Mouse (Mus musculus): ENCODE results near the gene Rsph10b. TPM values are rescaled to one million over a fixed set of nuclear protein-coding genes. Genes with fewer than 3 reads are reported as not detected.

Rsph10b gene
- total RNA-seq, 2 experiments from 2014 or later: 4.7 to 6.0 TPM

DNA sequence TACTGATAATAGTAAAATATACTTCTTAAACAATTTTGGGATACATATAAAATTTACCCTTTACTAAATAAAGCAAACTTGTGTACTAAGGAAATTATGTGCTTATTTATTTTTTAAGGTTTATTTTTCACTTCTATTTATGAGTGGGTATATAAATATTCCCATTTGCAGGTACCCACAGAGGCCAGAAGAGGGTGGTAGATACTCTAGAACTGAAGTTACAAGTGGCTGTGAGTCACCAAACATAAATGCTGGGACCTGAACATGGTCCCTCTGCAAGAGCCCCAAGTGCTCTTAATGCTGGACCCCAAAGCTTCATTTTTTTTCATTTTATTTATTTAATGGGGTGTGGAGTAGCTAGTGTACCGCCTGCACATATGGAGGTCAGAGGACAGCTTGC is 1.0 kb downstream of the Rsph10b start:
- DNase-seq: no peak
- intact Hi-C loops (cut with DNase I): no loop called here

DNA sequence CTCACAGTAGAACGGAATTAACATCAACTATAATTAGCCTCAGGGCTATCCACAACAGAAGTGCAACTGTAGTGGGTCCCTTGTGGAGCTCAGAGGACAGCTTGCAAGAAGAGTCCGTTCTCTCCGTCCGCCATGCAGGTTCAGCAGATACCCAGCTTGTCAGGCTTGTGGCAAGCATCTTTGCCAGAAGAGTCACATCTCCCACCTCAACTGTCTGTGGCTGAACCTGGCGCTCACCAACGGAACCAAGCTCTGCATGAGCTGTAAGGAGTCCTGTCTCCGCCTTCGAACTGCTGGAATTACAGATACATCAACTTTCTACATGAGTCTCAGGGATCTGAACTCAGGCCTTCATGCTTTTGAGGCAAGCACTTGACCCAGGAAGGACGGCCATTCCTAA is 3.3 kb downstream of the Rsph10b start:
- intact Hi-C loops (cut with DNase I): no loop called here
- DNase-seq: no peak

DNA sequence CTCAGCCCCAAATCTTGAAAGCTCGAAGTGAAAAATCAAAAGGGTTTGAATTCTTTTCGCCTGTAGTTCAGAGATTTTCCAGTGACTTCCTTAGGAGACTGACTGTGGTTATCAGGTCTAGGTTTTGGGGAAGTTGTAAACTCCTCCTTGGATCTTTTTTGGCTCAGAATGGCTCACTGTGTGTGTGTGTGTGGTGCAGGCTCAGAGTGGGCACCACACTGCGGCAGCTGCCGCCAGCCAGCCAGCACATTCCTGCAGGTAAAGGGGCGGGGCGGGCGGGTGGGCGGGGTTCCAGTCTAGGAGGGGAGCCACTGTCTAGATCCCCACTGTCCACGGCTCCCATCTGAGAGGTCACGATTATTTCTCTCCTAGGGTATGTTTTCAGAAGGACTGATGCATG is 8.8 kb downstream of the Rsph10b start:
- DNase-seq: no peak
- intact Hi-C loops (cut with DNase I): no loop called here

DNA sequence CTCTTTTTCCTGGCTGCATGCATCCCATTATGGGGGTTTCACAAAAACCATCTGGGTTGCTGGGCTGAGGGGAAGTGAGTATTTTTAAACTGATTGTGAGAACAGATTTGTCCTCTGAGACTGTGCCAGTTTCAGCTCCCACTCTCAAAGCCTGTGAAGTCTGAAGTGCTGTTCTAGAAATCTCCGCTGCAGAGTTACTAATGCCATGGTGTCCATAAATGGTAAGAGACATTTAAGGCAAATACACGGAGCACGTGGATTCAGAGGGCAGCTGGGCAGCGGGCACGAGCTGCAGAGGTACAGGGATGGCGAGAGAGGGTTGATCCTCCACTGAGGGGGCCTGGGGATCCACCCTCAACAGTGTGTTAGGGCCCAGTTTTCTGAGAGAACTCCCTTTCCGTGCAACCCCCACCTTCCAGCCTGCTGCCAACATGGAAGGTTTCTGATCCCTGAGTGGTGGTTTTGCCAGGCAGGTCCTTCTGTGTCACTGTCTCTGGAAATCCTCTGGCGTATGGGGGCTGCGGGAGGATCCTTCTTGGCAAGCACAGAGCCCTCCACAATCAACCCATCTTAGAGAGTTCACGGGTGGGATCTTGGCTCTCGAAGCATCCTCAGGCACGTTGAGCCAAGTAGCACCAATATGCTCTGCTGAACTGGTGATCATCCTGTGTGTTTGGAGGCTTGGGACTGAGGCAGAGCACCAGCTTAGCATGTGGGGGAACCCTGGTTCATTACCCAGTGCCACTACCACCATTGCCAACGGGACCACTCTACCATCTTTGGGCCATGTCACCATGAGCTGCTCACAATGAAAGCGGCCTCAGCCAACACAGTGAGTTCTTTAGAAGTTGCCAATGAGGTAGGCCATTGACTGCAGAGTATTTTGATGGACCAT is 10.6 kb downstream of the Rsph10b start:
- DNase-seq: no peak
- intact Hi-C loops (cut with DNase I): no loop called here

DNA sequence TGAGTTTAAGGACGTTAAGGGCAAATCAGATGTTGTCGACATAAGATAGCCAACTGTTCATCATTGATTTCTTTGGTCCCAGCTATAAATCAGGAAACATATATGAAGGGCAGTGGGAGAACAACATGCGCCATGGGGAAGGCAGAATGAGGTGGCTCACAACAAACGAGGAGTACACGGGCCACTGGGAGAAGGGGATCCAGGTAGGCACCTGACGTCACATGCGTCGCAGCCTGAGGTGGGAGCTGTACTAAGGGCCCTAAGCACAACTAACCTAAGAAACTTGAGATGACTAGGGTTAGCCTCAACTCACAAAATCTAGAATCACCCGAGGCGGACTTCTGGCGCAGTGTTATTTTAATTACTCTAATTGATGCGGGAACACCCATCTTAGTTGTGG is 15.5 kb downstream of the Rsph10b start:
- intact Hi-C loops (cut with DNase I): no loop called here
- DNase-seq: no peak

DNA sequence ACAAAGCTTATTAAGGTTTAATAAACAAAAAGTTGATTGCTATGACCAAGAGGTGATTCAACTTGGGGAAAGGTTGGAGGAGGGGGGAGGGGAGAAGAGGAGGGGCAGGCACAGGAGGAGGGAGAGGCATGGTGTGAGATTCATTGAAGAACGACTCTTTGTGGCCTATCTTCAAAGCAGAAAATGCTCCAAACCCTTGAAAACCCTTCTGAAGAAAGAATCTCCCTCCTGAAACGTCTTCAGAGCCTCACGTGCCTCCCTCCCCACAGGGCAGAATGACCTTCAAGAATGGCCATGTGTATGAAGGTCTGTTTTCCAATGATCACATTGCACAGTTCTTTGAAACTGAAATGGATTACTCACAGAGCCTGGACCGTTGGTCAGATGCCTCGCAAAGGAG is 17.2 kb downstream of the Rsph10b start:
- no peak for DNase-seq
- intact Hi-C loops (cut with DNase I): no loop called here

DNA sequence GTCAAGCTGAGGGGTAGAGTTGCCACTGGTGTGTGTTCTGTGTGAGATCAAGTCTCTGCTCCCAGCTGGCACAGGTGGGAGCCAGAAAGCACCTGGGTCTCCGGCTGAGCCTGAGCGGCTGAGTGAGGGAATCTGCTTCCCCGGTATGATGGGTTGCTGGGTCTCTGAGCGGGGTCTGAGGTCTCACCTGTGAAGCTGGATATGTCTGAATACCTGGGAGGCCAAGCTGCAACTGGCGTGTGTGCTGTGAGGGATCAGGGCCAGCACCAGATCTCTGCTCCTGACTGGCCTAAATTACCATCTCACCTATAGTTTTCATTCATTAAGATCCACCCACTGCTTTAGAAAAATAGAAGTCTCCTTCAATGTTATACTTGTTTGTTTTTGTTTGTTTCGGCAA is 24.3 kb downstream of the Rsph10b start:
- no peak for DNase-seq
- intact Hi-C loops (cut with DNase I): no loop called here

DNA sequence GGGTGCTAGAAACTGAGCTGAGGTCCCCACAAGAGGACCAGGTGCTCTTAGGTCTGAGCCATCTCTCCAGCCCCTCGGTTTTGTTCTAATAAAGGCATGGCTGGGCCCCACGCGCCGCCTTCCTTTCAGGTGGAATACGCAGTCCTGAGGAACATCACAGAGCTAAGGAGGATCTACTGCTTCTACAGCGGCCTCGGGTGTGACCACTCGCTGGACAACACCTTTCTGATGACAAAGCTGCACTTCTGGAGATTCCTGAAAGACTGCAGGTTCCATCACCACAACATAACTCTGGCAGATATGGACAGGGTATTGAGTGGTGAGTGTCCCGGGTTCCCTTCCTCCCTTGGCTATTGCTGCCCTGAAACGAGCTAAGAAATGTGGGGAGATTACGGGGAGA is 26.7 kb downstream of the Rsph10b start:
- DNase-seq: no peak
- intact Hi-C loops (cut with DNase I): no loop called here

DNA sequence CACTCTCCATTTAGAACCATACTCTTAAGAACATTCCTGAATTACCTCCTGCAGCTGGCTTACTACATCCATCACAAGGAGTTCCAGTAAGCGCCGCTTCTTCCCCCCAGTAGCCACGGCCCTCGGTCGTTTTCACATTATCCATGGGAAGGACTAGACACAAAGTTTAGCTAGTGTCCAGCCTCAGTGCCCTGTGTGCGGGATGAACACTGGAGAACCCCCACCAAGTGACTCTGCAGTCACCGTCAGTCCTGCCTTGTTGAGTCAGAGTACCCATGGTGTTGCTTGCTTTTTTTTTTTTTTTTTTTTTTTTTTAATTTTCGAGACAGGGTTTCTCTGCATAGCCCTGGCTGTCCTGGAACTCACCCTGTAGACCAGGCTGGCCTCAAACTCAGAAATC is 28.3 kb downstream of the Rsph10b start:
- no peak for DNase-seq
- intact Hi-C loops (cut with DNase I): no loop called here

DNA sequence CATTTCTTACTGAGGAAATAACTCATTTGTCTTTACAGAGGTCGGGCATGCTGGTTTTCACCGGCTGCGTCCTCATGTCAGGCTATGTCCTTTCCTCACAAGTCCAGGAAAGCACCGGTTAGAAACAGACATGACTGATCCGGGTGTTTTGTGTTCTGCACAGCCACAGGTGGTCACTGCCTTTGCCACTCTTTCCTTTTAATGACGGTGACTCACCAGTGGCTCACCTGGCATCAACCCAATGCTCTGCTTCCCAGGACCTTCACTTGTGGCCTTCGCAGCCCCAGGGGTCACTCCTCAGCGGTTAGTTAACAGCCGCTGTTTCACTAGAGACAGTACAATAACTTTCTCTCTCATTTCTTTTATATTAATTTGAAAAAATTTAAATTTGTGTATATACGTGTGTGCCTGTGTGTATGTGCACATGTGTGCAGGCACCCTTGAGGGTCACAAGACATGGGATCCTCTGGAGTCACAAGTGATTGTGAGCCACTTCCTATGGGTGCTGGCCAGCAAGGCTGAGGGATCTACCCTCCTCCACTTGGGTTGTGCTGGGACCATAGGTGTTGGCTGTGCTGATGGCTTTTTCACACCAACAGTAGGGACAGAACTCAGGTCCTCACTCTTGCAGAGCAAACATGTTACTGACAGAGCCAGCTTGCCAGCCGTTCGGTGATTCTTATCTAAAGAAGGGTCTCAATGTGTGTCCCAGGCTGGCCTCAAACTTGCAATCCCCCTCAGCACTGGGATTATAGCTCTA is 32.9 kb downstream of the Rsph10b start:
- intact Hi-C loops (cut with DNase I): no loop called here
- no peak for DNase-seq

DNA sequence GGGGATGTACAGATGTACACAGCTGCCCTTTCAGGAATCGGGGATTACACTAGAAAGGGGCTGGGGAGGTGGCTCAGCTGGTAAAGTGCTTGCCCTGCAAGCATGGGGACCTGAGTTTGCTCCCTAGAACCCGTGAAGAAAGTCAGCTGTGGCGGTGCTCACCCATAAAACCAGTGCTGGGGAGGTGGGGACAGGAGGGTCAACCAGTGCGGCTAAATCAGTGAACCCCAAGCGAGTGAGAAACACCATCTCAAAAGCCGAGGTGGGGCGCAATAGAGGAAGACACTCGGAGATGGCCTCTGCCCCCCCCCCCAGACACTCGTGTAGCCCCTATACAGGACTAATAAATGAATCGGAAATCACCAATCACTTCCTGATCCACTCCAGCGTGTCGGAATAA is 33.8 kb downstream of the Rsph10b start:
- no peak for DNase-seq
- intact Hi-C loops (cut with DNase I): no loop called here

DNA sequence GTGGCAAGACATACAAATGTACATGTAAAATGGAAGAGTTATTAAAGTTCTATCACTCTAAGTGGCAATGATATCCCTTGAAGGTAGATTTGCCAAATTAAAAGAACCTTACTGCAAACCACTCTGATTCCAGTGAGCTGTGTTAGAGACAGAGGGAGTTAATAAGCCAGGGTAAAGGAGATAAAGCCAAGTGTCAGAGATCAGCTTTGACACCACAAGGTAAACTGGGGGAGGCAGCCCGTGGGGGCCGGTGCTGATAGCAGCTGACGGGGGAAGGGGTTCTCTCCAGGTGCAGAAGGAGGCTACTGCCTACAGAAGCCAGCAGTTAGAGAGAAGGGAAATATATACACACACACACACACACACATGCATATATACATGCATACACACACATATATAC is 39.8 kb downstream of the Rsph10b start:
- intact Hi-C loops (cut with DNase I): no loop called here
- DNase-seq: no peak

DNA sequence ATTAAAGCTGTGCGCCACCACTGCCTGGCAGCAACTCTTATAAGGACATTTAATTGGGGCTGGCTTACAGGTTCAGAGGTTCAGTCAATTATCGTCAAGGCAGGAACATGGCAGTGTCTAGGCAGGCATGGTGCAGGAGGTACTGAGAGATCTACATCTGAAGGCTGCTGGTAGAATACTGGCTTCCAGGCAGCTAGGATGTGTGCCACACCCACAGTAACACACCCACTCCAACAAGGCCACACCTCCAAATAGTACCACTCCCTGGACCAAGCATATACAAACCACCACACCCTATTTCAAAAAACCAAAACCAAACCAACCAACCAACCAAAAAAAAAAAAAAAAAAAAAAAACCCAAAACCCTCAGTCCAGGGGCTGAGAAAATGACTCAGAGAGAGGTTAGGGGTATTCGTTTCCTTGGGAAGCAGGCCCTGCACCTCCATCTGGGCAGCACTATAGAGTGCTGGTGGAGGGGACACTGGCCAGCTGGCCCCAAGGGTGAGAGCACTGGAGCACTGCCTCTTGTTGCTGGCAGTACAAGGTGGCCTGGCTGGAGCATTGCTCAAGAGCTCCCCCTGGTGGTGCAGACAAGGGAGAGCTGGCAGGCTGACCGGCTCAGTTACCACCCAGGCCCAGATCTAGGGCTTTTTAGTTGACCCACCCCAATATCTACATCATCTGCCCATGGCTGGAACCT is 42.2 kb downstream of the Rsph10b start:
- intact Hi-C loops (cut with DNase I): no loop called here

DNA sequence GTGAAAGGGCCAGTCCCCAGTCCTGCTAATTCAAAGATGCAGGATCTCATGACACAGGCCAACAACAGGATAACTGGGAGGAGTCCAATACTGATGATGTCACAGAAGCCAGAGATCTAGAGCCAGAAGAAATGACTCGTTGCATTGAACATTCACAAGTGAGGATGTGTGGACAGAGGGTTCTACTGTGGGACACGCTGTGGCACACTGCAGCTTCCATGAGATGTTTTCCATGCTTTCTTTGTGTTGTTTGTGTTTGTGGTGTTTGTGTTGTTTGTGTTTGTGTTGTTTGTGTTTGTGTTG is 42.7 kb downstream of the Rsph10b start:
- intact Hi-C loops (cut with DNase I): no loop called here

More for the DNA sequence above, 42.2 kb downstream of the Rsph10b start:
- DNase-seq: peak; percentile 63

DNA sequence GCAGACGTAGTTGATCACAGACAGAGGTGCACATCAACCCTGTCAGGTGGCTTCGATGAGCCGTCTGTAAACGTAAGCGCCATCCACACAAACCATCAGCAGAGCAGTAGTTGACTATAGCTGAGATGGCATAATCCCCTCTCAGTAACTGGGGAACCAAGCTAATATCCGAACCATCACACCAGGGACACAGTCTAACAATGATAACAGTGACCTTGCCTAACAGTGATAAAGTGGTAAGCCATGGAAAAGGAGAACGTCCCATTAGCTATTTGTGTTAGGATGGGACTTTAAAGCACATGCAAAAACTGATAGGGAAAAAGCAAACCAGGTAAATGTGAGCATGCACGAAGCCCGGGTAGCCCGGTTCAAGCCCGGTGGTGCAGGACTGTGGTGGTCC is 43.4 kb downstream of the Rsph10b start:
- intact Hi-C loops (cut with DNase I): no loop called here
- no peak for DNase-seq

More for the DNA sequence above, 42.7 kb downstream of the Rsph10b start:
- DNase-seq: no peak

DNA sequence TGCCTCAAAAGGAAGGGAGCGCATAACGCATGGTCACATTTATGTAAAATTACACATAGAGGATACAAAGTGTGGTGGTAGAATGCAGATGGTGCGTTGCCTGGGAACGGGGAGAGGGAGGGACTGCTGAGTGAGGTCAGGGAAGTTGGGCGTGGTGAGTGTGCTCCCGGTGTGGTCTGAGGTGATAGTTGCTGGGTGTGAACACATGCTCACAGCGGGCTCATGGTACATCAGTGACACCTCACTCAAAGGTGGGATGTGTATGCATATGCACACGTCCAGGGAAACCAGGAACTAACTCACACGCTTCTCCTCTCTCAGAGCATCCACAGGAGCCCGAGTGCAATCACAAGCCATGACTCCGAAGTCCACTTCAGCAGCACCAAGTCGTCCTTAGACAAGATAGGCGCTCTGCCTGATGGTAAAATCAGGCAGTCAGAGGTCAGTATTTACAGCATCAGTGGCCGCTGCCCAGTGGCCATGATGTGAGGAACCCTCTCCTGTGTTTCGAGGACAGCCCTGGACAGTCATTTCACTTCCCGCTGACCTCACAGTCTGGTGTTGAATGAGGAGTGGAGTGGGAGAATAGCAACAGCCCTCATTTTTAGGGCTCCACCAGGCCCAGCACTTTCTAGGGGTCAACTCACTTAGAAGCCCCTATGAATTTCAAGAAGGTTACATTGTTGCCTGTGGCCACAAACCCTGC is 44.0 kb downstream of the Rsph10b start:
- DNase-seq: no peak
- intact Hi-C loops (cut with DNase I): no loop called here

DNA sequence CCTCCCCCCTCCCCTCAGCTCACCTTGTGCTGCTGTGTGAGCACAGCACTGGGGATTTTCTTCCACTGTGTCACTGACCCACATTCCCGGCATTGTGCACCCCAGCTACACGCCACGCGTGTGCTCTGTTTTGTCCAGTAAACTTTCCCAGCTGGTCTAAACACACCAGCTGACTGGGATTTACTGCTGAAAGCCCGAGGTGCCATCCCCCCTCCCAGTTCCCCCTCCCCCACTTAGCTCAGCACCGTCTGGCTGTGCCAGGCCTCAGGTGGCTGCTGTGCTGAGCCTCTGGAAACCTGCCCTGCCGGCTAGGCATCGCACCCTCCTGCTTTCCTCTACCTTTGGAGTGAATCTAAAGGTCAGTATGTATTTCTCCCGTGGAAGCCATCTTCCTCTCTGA is 48.0 kb downstream of the Rsph10b start:
- intact Hi-C loops (cut with DNase I): no loop called here
- DNase-seq: peak; percentile 12

DNA sequence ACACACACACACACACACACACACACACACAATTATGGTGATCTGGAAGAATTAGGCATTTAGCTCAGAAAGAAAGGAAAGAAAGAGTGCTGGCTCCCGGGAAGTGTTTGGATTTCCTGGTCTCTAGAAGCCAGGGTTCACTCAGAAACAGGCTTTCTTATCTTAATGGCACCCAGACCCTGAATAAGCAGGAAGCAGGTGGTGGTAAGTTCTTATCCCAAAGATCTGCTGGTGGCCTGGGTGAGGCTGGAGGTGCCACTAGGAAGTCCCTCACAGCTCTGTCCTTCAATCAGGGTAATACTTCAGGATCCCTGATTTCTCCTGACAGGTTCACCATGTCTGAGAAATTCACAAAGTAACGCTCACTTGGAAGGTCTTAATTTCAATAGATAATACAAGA is 49.5 kb downstream of the Rsph10b start:
- DNase-seq: no peak

DNA sequence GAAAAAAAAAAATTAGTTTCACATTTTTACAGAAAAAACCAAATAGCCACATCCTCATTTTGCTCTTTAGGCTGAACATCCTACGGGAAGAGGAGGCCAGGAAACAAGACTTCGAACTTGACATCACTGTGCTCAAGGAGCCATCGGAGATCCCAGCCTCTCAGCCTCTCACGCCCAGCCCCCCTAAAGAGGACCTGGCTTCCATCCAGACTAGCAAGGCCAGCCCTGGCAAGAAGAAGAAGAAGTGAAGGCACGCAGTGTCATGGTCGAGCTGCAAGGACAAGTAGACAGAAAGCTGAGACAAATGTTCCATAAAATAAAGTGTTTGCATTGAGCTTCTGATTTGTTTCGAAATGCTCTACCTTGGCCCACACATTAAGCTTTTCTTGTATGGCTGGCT is 52.5 kb downstream of the Rsph10b start:
- intact Hi-C loops (cut with DNase I): no loop called here
- peak; percentile 9 for DNase-seq

More for the DNA sequence above, 49.5 kb downstream of the Rsph10b start:
- intact Hi-C loops (cut with DNase I): no loop called here

DNA sequence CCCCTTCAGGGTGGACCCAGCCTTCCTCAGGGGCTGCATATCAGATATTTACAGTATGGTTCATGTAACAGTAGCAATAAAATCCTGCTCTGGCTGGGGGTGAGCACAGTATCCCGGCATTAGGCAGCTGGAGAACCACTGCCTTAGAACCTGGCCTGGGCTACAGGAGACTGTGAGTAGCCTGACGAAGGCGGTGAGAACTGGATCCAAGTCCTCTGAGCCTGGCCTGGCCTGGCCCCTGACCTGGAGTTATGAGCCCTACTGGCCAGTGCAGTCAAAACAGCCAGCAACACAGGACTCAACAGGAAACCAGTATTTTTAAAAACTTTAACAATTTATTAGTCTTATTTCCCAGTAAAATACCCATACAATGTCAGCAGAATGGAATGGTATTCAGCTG is 54.8 kb downstream of the Rsph10b start:
- DNase-seq: no peak
- intact Hi-C loops (cut with DNase I): no loop called here

DNA sequence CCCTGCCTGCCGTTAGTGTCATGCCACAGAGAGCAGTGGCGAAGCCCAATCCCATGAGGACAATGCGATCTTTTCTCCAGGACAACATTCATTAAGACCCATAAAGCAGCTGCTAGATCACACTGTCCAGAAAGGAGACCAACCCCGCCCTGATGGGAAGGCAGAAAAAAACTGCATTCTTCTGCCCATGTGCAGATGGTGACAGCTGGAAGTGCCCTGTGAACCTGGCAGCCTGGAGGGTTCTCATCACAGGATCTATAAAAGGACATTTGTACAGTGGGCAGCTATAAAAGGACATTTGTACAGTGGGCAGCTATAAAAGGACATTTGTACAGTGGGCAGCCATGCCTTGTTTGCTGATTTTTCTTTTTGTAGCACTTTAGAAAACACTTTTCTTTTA is 56.2 kb downstream of the Rsph10b start:
- no peak for DNase-seq
- intact Hi-C loops (cut with DNase I): no loop called here

Data from left cerebral cortex, postnatal 4 days (tissue).